ENCODE assay signal across 14 mouse cellular contexts in the genomic region with DNA sequence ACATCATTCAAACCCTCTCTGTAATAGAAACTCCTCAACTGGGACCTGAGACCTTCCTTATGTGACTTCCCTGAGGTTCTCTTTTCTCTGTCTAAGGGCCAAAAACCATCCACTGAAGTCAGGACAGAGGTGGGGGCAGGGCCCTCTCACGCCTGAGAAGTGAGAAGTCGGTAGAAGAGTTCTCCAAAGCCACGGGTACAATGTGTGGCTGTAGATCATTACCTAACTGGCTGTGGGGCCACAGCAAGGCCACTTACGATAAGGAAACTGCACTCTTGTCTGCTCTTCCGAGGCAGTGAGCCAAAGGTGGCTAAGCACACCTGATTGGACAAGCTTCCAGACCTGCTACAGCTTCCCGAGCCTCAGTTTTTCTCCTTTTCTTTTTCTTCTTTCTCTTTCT. TPM values are rescaled to one million over a fixed set of nuclear protein-coding genes. Genes with fewer than 3 reads are reported as not detected.
DNase-seq lines count a peak whose midpoint lies in the region; ATAC-seq and TF ChIP-seq lines count a peak whose summit lies in the region.
"Had no signal": no experiment of that assay in that cellular context is flagged by ENCODE, and none has a peak within 500 bp of the region (broad histone marks: within the 10 kb centered on the region; RNA-seq: fewer than 3 reads in every experiment).

No protein-coding gene starts in this region.

- ATAC-seq in common myeloid progenitor, adult 5-6 weeks (replicated peaks; ENCODE audit: low read depth, poor library complexity, severe bottlenecking): peak; percentile 32
- ATAC-seq in intestine, embryonic 16.5 days: peak; percentile 90
- ATAC-seq in lung, embryonic 14.5 days (ENCODE audit: insufficient read depth): peak; percentile 61; the same call in 1 of the 2 replicates
- ATAC-seq in monocyte, adult 5-6 weeks (replicated peaks; ENCODE audit: insufficient number of reproducible peaks, low FRiP score, low TSS enrichment, poor library complexity, severe bottlenecking): peak; percentile 70
- no peak for ATAC-seq in midbrain, embryonic 15.5 days (replicated peaks)
- ATAC-seq: forebrain, embryonic 15.5 days had no signal

- H3K36me3 ChIP-seq in intestine, embryonic 16.5 days (ENCODE audit: control insufficient read depth, insufficient read depth, low read length): no peaks in the 10 kb centered on the region
- H3K36me3 ChIP-seq in lung, embryonic 14.5 days (ENCODE audit: insufficient read depth): no peaks in the 10 kb centered on the region
- H3K36me3 ChIP-seq in limb, embryonic 10.5 days: no peaks in the 10 kb centered on the region
- H3K36me3 ChIP-seq in midbrain, embryonic 15.5 days (replicated peaks): no peaks in the 10 kb centered on the region
- H3K36me3 ChIP-seq: forebrain, embryonic 15.5 days; hindbrain, embryonic 15.5 days; limb, embryonic 15.5 days; neural tube, embryonic 15.5 days had no signal

- H3K4me2 ChIP-seq in intestine, embryonic 16.5 days (ENCODE audit: low read depth, low read length): no peak overlapping the region
- no peak overlapping the region for H3K4me2 ChIP-seq in lung, embryonic 14.5 days
- no peak overlapping the region for H3K4me2 ChIP-seq in midbrain, embryonic 15.5 days
- H3K4me2 ChIP-seq: forebrain, embryonic 15.5 days; hindbrain, embryonic 15.5 days; limb, embryonic 15.5 days; neural tube, embryonic 15.5 days had no signal

- peaks cover 8% of the 10 kb centered on the region for H3K4me1 ChIP-seq in intestine, embryonic 16.5 days (ENCODE audit: control insufficient read depth, insufficient read depth, low read length)
- H3K4me1 ChIP-seq in lung, embryonic 14.5 days (ENCODE audit: insufficient read depth): peaks cover 9% of the 10 kb centered on the region
- 0 out of 2 replicates have a peak, but pooled peaks cover 2% of the 10 kb centered on the region for H3K4me1 ChIP-seq in limb, embryonic 10.5 days
- no peaks in the 10 kb centered on the region for H3K4me1 ChIP-seq in midbrain, embryonic 15.5 days
- H3K4me1 ChIP-seq: forebrain, embryonic 15.5 days; hindbrain, embryonic 15.5 days; neural tube, embryonic 15.5 days had no signal

- DNase-seq in lung, embryonic 14.5 days: peak; percentile 64
- no peak for DNase-seq in limb, embryonic 10.5 days (ENCODE audit: low spot score)
- DNase-seq in thymus, postnatal 14 days: no peak
- DNase-seq: adrenal gland, postnatal 36 days; gastrocnemius, postnatal 25 days; thymus, postnatal 36 days had no signal

- H3K27ac ChIP-seq in intestine, embryonic 16.5 days (ENCODE audit: low read length): no peak overlapping the region
- no peak overlapping the region for H3K27ac ChIP-seq in lung, embryonic 14.5 days (ENCODE audit: low read depth)
- no peak overlapping the region for H3K27ac ChIP-seq in limb, embryonic 10.5 days
- H3K27ac ChIP-seq in midbrain, embryonic 15.5 days: no peak overlapping the region
- H3K27ac ChIP-seq: forebrain, embryonic 15.5 days; hindbrain, embryonic 15.5 days; limb, embryonic 15.5 days; neural tube, embryonic 15.5 days had no signal

- no peak overlapping the region for H3K4me3 ChIP-seq in intestine, embryonic 16.5 days (ENCODE audit: low read length)
- H3K4me3 ChIP-seq in lung, embryonic 14.5 days (ENCODE audit: low read depth, low read length): no peak overlapping the region
- no peak overlapping the region for H3K4me3 ChIP-seq in limb, embryonic 10.5 days
- no peak overlapping the region for H3K4me3 ChIP-seq in midbrain, embryonic 15.5 days
- H3K4me3 ChIP-seq: forebrain, embryonic 15.5 days; hindbrain, embryonic 15.5 days; limb, embryonic 15.5 days; neural tube, embryonic 15.5 days had no signal

- WGBS in intestine, embryonic 16.5 days: 45% methylated on average over 6 of the region's 6 CpGs
- 38% methylated on average over 6 of the region's 6 CpGs for WGBS in lung, embryonic 14.5 days
- WGBS in limb, embryonic 10.5 days: 76% methylated on average over 6 of the region's 6 CpGs
- WGBS in midbrain, embryonic 15.5 days: 82% methylated on average over 6 of the region's 6 CpGs

- no peak for TF ChIP-seq CTCF in lung, embryonic 14.5 days (IDR thresholded peaks at IDR 0.05; ENCODE audit: low read depth)

- no peak overlapping the region for H3K9ac ChIP-seq in intestine, embryonic 16.5 days (ENCODE audit: low read depth, low read length)
- H3K9ac ChIP-seq in lung, embryonic 14.5 days: no peak overlapping the region
- no peak overlapping the region for H3K9ac ChIP-seq in midbrain, embryonic 15.5 days
- H3K9ac ChIP-seq: forebrain, embryonic 15.5 days; hindbrain, embryonic 15.5 days; limb, embryonic 15.5 days; neural tube, embryonic 15.5 days had no signal

- no peaks in the 10 kb centered on the region for H3K27me3 ChIP-seq in intestine, embryonic 16.5 days (replicated peaks; ENCODE audit: control insufficient read depth, insufficient read depth, low read length)
- H3K27me3 ChIP-seq in lung, embryonic 14.5 days (ENCODE audit: insufficient read depth, low read length): no peaks in the 10 kb centered on the region
- H3K27me3 ChIP-seq in limb, embryonic 10.5 days (ENCODE audit: low read depth, poor library complexity, severe bottlenecking): no peaks in the 10 kb centered on the region
- H3K27me3 ChIP-seq in midbrain, embryonic 15.5 days (replicated peaks): no peaks in the 10 kb centered on the region
- H3K27me3 ChIP-seq: forebrain, embryonic 15.5 days; hindbrain, embryonic 15.5 days; limb, embryonic 15.5 days; neural tube, embryonic 15.5 days had no signal

- no peaks in the 10 kb centered on the region for H3K9me3 ChIP-seq in intestine, embryonic 16.5 days (ENCODE audit: control insufficient read depth, low read length)
- no peaks in the 10 kb centered on the region for H3K9me3 ChIP-seq in lung, embryonic 14.5 days (ENCODE audit: low read depth, low read length)
- no peaks in the 10 kb centered on the region for H3K9me3 ChIP-seq in limb, embryonic 10.5 days (replicated peaks)
- H3K9me3 ChIP-seq in midbrain, embryonic 15.5 days: no peaks in the 10 kb centered on the region
- H3K9me3 ChIP-seq: forebrain, embryonic 15.5 days; hindbrain, embryonic 15.5 days; limb, embryonic 15.5 days; neural tube, embryonic 15.5 days had no signal

RNA-seq across cellular contexts. Expression of a gene that starts 16.8 kb away (rescaled TPM):
- 7.8 and 8.8 TPM in 2 replicates for total RNA-seq in common myeloid progenitor, adult 5-6 weeks (2017)
- polyA plus RNA-seq in intestine, embryonic 16.5 days (2015; fragmentation: Nextera tagmentation; extraction: Ambion mirVana): 3.1 and 3.3 TPM in 2 replicates
- polyA plus RNA-seq in lung, embryonic 14.5 days (2014; fragmentation: Nextera tagmentation; extraction: Ambion mirVana): 3.4 and 3.5 TPM in 2 replicates
- 0.19 to 6.9 TPM (median 0.49 TPM) in 3 replicates for total RNA-seq in monocyte, adult 5-6 weeks (2017)
- 0.49 and 0.51 TPM in 2 replicates for polyA plus RNA-seq in limb, embryonic 10.5 days (2016; fragmentation: Nextera tagmentation; extraction: Ambion mirVana)
- 0.13 and 0.17 TPM in 2 replicates for polyA plus RNA-seq in midbrain, embryonic 15.5 days (2015; fragmentation: Nextera tagmentation; extraction: Ambion mirVana)

RNA-seq across cellular contexts. Expression of a gene that starts 55.0 kb away (rescaled TPM):
- total RNA-seq in common myeloid progenitor, adult 5-6 weeks (2017): not detected in 2 replicates
- polyA plus RNA-seq in intestine, embryonic 16.5 days (2015; fragmentation: Nextera tagmentation; extraction: Ambion mirVana): 9.0 and 9.8 TPM in 2 replicates
- 9.4 and 10.9 TPM in 2 replicates for polyA plus RNA-seq in lung, embryonic 14.5 days (2014; fragmentation: Nextera tagmentation; extraction: Ambion mirVana)
- 15.7 to 27.7 TPM (median 22.9 TPM) in 3 replicates for total RNA-seq in monocyte, adult 5-6 weeks (2017)
- 1.1 and 1.6 TPM in 2 replicates for polyA plus RNA-seq in limb, embryonic 10.5 days (2016; fragmentation: Nextera tagmentation; extraction: Ambion mirVana)
- 3.2 and 3.6 TPM in 2 replicates for polyA plus RNA-seq in midbrain, embryonic 15.5 days (2015; fragmentation: Nextera tagmentation; extraction: Ambion mirVana)
